Comparison of ENCODE assay signal across 15 mouse cellular contexts in genomic region chr1:97541162-97541493, GRCm38 (mm10).
DNase-seq lines count a peak whose midpoint lies in the region; ATAC-seq lines count a peak whose summit lies in the region.
"Had no signal": no experiment of that assay in that cellular context is flagged by ENCODE, and none has a peak within 500 bp of the region (broad histone marks: within the 10 kb centered on the region; RNA-seq: fewer than 3 reads in every experiment).

No protein-coding gene starts in this region.

- peak; percentile 21 for ATAC-seq in neural tube, embryonic 11.5 days (ENCODE audit: insufficient read depth, low FRiP score, low TSS enrichment)
- peak; percentile 32; the same call in 1 of the 2 replicates for ATAC-seq in forebrain, embryonic 15.5 days (replicated peaks)
- ATAC-seq in midbrain, embryonic 11.5 days (ENCODE audit: low FRiP score): peak; percentile 47
- 0 out of 2 replicates have a peak, but pooled peaks have one; percentile 50 for ATAC-seq in neural tube, embryonic 14.5 days (ENCODE audit: low read depth)

- H3K9me3 ChIP-seq in neural tube, embryonic 11.5 days (ENCODE audit: control insufficient read depth, low read length): no peaks in the 10 kb centered on the region
- H3K9me3 ChIP-seq in forebrain, embryonic 15.5 days: no peaks in the 10 kb centered on the region
- H3K9me3 ChIP-seq in midbrain, embryonic 11.5 days (ENCODE audit: control insufficient read depth, low read length): no peaks in the 10 kb centered on the region
- H3K9me3 ChIP-seq in neural tube, embryonic 14.5 days (ENCODE audit: control insufficient read depth, low read length): no peaks in the 10 kb centered on the region
- H3K9me3 ChIP-seq: liver, embryonic 13.5 days had no signal

- no peak for DNase-seq in neural tube, embryonic 11.5 days (ENCODE audit: low spot score)
- DNase-seq in neural tube, embryonic 10.5 days (ENCODE audit: extremely low spot score, low spot score): no peak
- DNase-seq in midbrain, embryonic 11.5 days (ENCODE audit: low spot score, missing footprints): no peak
- DNase-seq in cerebellum, postnatal 4 days (ENCODE audit: low spot score in 2 of 2): no peak
- DNase-seq in embryo, embryonic 9.5 days (ENCODE audit: extremely low spot score): no peak
- DNase-seq: adrenal gland, adult 2 months; cerebellum, adult 2 months; cerebellum, postnatal 36 days; kidney, adult 18-20 months; kidney, postnatal 4 days; liver, embryonic 13.5 days; lung, adult 2 months; lung, postnatal 14 days had no signal

- no peaks in the 10 kb centered on the region for H3K4me1 ChIP-seq in neural tube, embryonic 11.5 days (ENCODE audit: control insufficient read depth, insufficient read depth, low read length)
- 0 out of 2 replicates have a peak, but pooled peaks cover 6% of the 10 kb centered on the region for H3K4me1 ChIP-seq in forebrain, embryonic 15.5 days
- peaks cover 9% of the 10 kb centered on the region; the same call in 1 of the 2 replicates for H3K4me1 ChIP-seq in midbrain, embryonic 11.5 days (ENCODE audit: control insufficient read depth, insufficient read depth, low read length)
- 0 out of 2 replicates have a peak, but pooled peaks cover 7% of the 10 kb centered on the region for H3K4me1 ChIP-seq in neural tube, embryonic 14.5 days (ENCODE audit: control insufficient read depth, insufficient read depth, low read length)
- H3K4me1 ChIP-seq: liver, embryonic 13.5 days had no signal

- no peaks in the 10 kb centered on the region for H3K27me3 ChIP-seq in neural tube, embryonic 11.5 days (ENCODE audit: control insufficient read depth, insufficient read depth, low read length)
- no peaks in the 10 kb centered on the region for H3K27me3 ChIP-seq in forebrain, embryonic 15.5 days
- H3K27me3 ChIP-seq in midbrain, embryonic 11.5 days (ENCODE audit: control insufficient read depth, insufficient read depth, low read length): no peaks in the 10 kb centered on the region
- no peaks in the 10 kb centered on the region for H3K27me3 ChIP-seq in neural tube, embryonic 14.5 days (ENCODE audit: control insufficient read depth, insufficient read depth, low read length)
- H3K27me3 ChIP-seq: liver, embryonic 13.5 days had no signal

- no peak overlapping the region for H3K4me2 ChIP-seq in neural tube, embryonic 11.5 days (ENCODE audit: low read depth)
- no peak overlapping the region for H3K4me2 ChIP-seq in forebrain, embryonic 15.5 days (replicated peaks)
- no peak overlapping the region for H3K4me2 ChIP-seq in midbrain, embryonic 11.5 days
- no peak overlapping the region for H3K4me2 ChIP-seq in neural tube, embryonic 14.5 days (ENCODE audit: low read depth, low read length)
- H3K4me2 ChIP-seq: liver, embryonic 13.5 days had no signal

- H3K4me3 ChIP-seq in neural tube, embryonic 11.5 days (ENCODE audit: low read depth, low read length): no peak overlapping the region
- H3K4me3 ChIP-seq in forebrain, embryonic 15.5 days: no peak overlapping the region
- H3K4me3 ChIP-seq in midbrain, embryonic 11.5 days (ENCODE audit: low read depth, low read length): no peak overlapping the region
- no peak overlapping the region for H3K4me3 ChIP-seq in neural tube, embryonic 14.5 days (ENCODE audit: low read depth, low read length)
- H3K4me3 ChIP-seq: liver, embryonic 13.5 days had no signal

- no peak overlapping the region for H3K9ac ChIP-seq in neural tube, embryonic 11.5 days (ENCODE audit: low read length)
- no peak overlapping the region for H3K9ac ChIP-seq in forebrain, embryonic 15.5 days (replicated peaks)
- no peak overlapping the region for H3K9ac ChIP-seq in midbrain, embryonic 11.5 days (ENCODE audit: low read length)
- H3K9ac ChIP-seq in neural tube, embryonic 14.5 days (replicated peaks; ENCODE audit: low read depth, low read length): no peak overlapping the region
- H3K9ac ChIP-seq: liver, embryonic 13.5 days had no signal

- H3K27ac ChIP-seq in neural tube, embryonic 11.5 days (ENCODE audit: low read depth, low read length): no peak overlapping the region
- H3K27ac ChIP-seq in forebrain, embryonic 15.5 days (replicated peaks): peak overlapping the region; percentile 15; the same call in 1 of the 2 replicates
- peak overlapping the region; percentile 87 for H3K27ac ChIP-seq in midbrain, embryonic 11.5 days (ENCODE audit: low read depth, low read length)
- no peak overlapping the region for H3K27ac ChIP-seq in neural tube, embryonic 14.5 days (ENCODE audit: low read depth, low read length)
- H3K27ac ChIP-seq: liver, embryonic 13.5 days had no signal

- no peaks in the 10 kb centered on the region for H3K36me3 ChIP-seq in neural tube, embryonic 11.5 days (ENCODE audit: control insufficient read depth, insufficient read depth, low read length)
- no peaks in the 10 kb centered on the region for H3K36me3 ChIP-seq in forebrain, embryonic 15.5 days
- no peaks in the 10 kb centered on the region for H3K36me3 ChIP-seq in midbrain, embryonic 11.5 days (ENCODE audit: control insufficient read depth, insufficient read depth, low read length)
- H3K36me3 ChIP-seq in neural tube, embryonic 14.5 days (ENCODE audit: control insufficient read depth, insufficient read depth, low read length): no peaks in the 10 kb centered on the region
- H3K36me3 ChIP-seq: liver, embryonic 13.5 days had no signal

Comparison
In these comparisons a context has a peak if more than half of its experiments do, and no peak if none do; other contexts are left out.
1. H3K27ac ChIP-seq: peak in forebrain, embryonic 15.5 days (single experiment) and midbrain, embryonic 11.5 days (single experiment); none in neural tube, embryonic 11.5 days (single experiment) and neural tube, embryonic 14.5 days (single experiment).
2. Peak in every context shown above with its lines, with median percentiles within 50 percentile points of each other: ATAC-seq.